Mouse (Mus musculus): ENCODE results near the gene Dpf1. TPM values are rescaled to one million over a fixed set of nuclear protein-coding genes. Genes with fewer than 3 reads are reported as not detected.

Gene Dpf1
- polyA plus RNA-seq, 1 experiment from 2014 or later: 160 TPM

GRCm38 (mm10) chr7:29335841-29336671 is 32.3 kb downstream of the Dpf1 start:
- H3K9me3 ChIP-seq (ENCODE audit: control insufficient read depth, low read length): no peaks in the 10 kb centered on the region
- ATAC-seq (ENCODE audit: low FRiP score) (no peak), DNase-seq (ENCODE audit: low spot score) (no peak)
- H3K4me3 ChIP-seq (replicated peaks; ENCODE audit: low read length): no peak overlapping the region
- no peak overlapping the region for H3K27ac ChIP-seq
- no peak overlapping the region for H3K9ac ChIP-seq
- H3K4me1 ChIP-seq (replicated peaks; ENCODE audit: control insufficient read depth, insufficient read depth, low read length): no peaks in the 10 kb centered on the region
- no peak overlapping the region for H3K4me2 ChIP-seq (replicated peaks)
- H3K27me3 ChIP-seq (ENCODE audit: control insufficient read depth, insufficient read depth, low read length): no peaks in the 10 kb centered on the region
- WGBS: 87% methylated on average over 6 of the region's 6 CpGs
- peaks cover 33% of the 10 kb centered on the region for H3K36me3 ChIP-seq (replicated peaks; ENCODE audit: control insufficient read depth, insufficient read depth)

- Histone ChIP-seq H3K9ac (no peak overlapping the region), H3K4me2 (replicated peaks) (no peak overlapping the region), H3K27me3 (ENCODE audit: control insufficient read depth, insufficient read depth, low read length) (no peaks in the 10 kb centered on the region), H3K9me3 (ENCODE audit: control insufficient read depth, low read length) (no peaks in the 10 kb centered on the region), H3K36me3 (replicated peaks; ENCODE audit: control insufficient read depth, insufficient read depth) (peaks cover 25% of the 10 kb centered on the region), H3K4me3 (replicated peaks; ENCODE audit: low read length) (no peak overlapping the region), H3K4me1 (replicated peaks; ENCODE audit: control insufficient read depth, insufficient read depth, low read length) (no peaks in the 10 kb centered on the region; the same call in 1 of the 2 replicates), H3K27ac (no peak overlapping the region)
- 65% methylated on average over 9 of the region's 9 CpGs for WGBS
- ATAC-seq (ENCODE audit: low FRiP score): no peak
- no peak for DNase-seq (ENCODE audit: low spot score)
Measured at GRCm38 (mm10) chr7:29336795-29337319, 33.1 kb downstream of the Dpf1 start.

DNA sequence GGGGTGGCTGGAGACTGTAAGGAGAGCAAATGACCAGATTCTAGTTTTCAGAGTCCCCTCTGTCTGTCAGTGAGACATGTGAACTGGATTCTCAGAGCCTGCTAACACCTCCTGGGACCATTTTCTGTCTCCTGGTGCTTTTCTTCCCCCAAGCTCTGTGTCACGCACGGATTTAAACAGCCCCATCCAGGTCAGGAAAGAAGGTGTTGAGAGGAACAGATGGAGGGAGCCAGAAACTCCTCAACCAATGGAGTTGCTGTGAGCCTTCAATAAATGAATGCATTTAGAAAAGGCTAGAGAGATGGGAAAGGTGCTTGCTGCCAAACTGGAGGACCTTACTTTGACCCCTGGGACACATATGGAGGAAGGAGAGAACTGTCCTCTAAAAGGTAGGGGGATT is 34.0 kb downstream of the Dpf1 start:
- Histone ChIP-seq H3K27me3 (ENCODE audit: control insufficient read depth, insufficient read depth, low read length) (no peaks in the 10 kb centered on the region), H3K9me3 (ENCODE audit: control insufficient read depth, low read length) (no peaks in the 10 kb centered on the region), H3K9ac (no peak overlapping the region), H3K4me2 (replicated peaks) (no peak overlapping the region), H3K4me1 (replicated peaks; ENCODE audit: control insufficient read depth, insufficient read depth, low read length) (peaks cover 8% of the 10 kb centered on the region), H3K36me3 (replicated peaks; ENCODE audit: control insufficient read depth, insufficient read depth) (peaks cover 21% of the 10 kb centered on the region; the same call in 1 of the 2 replicates), H3K4me3 (replicated peaks; ENCODE audit: low read length) (no peak overlapping the region), H3K27ac (no peak overlapping the region)
- no peak for ATAC-seq (ENCODE audit: low FRiP score)
- no peak for DNase-seq (ENCODE audit: low spot score)
- 83% methylated on average over 2 of the region's 2 CpGs for WGBS

DNA sequence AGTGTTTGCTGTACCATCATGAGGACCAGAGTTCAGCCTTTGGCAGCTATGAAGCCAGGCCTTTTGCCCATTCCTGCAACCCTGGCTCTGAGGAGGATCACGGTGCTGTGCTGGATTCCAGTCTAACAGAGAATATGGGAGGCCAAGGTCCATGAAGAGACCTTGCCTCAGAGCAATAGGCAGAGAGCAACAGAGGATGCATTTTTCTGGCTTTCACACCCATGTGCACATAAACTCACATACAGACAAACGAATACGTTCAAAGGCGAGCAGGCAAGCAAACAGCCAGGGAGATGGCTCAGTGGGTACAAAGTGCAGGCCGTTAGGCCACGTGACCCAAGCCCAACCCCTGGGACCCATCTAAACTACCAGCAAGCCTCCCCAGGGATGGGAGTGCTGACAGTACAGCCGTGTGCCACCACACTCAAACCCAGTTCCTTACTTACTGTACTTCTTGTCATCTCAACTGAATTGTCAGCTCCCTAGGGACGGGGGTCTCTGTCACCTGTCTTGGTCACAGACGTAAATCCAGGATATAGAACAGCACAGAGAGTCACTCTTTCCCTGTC is 34.7 kb downstream of the Dpf1 start:
- no peak for ATAC-seq (ENCODE audit: low FRiP score)
- Histone ChIP-seq H3K4me1 (replicated peaks; ENCODE audit: control insufficient read depth, insufficient read depth, low read length) (peaks cover 9% of the 10 kb centered on the region), H3K4me3 (replicated peaks; ENCODE audit: low read length) (no peak overlapping the region), H3K36me3 (replicated peaks; ENCODE audit: control insufficient read depth, insufficient read depth) (peaks cover 21% of the 10 kb centered on the region; the same call in 1 of the 2 replicates), H3K9ac (no peak overlapping the region), H3K4me2 (replicated peaks) (no peak overlapping the region), H3K9me3 (ENCODE audit: control insufficient read depth, low read length) (no peaks in the 10 kb centered on the region), H3K27me3 (ENCODE audit: control insufficient read depth, insufficient read depth, low read length) (no peaks in the 10 kb centered on the region), H3K27ac (no peak overlapping the region)
- WGBS: 88% methylated on average over 9 of the region's 9 CpGs
- DNase-seq (ENCODE audit: low spot score): no peak

DNA sequence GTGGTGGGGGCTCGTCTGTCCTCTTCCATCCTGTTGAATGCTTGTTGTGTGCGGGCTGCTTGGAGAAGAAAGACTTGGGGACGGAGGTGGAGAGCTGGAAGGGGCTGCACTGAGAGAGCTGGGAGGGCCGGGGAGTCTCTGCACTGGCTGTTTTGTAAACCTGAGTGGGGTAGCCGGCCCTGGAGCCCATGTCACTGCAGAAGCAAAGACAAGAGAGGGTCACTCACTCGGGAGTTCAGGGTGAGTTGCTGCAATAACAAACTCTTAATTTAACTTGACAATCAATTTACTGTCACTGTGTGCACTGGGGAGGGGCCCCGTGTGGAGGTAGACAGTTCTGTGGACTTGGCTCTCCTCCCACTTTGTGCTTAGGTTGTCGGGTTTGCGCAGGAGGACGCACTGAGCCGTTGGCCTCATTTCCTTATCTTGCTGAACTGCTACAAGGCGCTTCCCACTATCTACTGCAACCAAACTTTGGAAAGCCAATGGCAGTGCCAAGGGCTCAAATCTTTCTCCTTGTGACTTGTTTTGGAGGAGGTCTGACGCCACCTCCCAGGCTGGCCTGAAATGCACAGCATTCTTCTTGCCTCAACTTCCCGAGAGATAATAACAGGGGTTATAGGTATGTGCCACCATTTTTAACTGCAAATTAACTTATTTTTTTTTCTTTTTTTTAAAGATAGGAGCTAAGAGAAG is 35.4 kb downstream of the Dpf1 start:
- H3K36me3 ChIP-seq (replicated peaks; ENCODE audit: control insufficient read depth, insufficient read depth): peaks cover 21% of the 10 kb centered on the region; the same call in 1 of the 2 replicates
- no peaks in the 10 kb centered on the region for H3K9me3 ChIP-seq (ENCODE audit: control insufficient read depth, low read length)
- H3K4me3 ChIP-seq (replicated peaks; ENCODE audit: low read length): no peak overlapping the region
- DNase-seq (ENCODE audit: low spot score) (no peak), ATAC-seq (ENCODE audit: low FRiP score) (no peak)
- H3K9ac ChIP-seq: no peak overlapping the region
- WGBS: 76% methylated on average over 14 of the region's 14 CpGs
- no peak overlapping the region for H3K4me2 ChIP-seq (replicated peaks)
- peaks cover 9% of the 10 kb centered on the region for H3K4me1 ChIP-seq (replicated peaks; ENCODE audit: control insufficient read depth, insufficient read depth, low read length)
- H3K27me3 ChIP-seq (ENCODE audit: control insufficient read depth, insufficient read depth, low read length): no peaks in the 10 kb centered on the region
- no peak overlapping the region for H3K27ac ChIP-seq

DNA sequence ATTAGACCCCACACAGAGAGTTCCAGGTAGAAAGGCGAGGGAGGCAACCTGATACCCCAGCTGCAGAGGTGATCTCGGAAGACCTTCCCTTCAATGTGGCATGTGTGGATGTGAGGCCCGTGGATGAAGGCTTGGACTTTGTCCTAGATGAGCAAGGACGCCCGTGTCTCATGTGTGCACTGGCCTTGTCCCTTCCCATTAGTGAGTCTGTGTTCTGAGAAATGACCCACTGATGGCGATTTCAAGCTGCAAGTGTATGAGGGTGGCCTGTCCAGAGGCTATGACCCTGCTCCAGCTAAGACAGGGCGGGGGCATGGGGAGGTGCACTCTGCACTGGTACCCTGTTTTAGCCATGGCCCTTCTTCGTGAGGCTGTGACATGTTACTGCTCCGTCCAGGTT is 36.5 kb downstream of the Dpf1 start:
- no peaks in the 10 kb centered on the region for H3K9me3 ChIP-seq (ENCODE audit: control insufficient read depth, low read length)
- WGBS: 92% methylated on average over 9 of the region's 9 CpGs

GRCm38 (mm10) chr7:29340838-29341237 is 37.1 kb downstream of the Dpf1 start:
- no peak for ATAC-seq (ENCODE audit: low FRiP score)
- H3K36me3 ChIP-seq (replicated peaks; ENCODE audit: control insufficient read depth, insufficient read depth): peaks cover 21% of the 10 kb centered on the region; the same call in 1 of the 2 replicates
- no peak overlapping the region for H3K27ac ChIP-seq
- H3K27me3 ChIP-seq (ENCODE audit: control insufficient read depth, insufficient read depth, low read length): no peaks in the 10 kb centered on the region
- H3K9me3 ChIP-seq (ENCODE audit: control insufficient read depth, low read length): no peaks in the 10 kb centered on the region
- peaks cover 9% of the 10 kb centered on the region for H3K4me1 ChIP-seq (replicated peaks; ENCODE audit: control insufficient read depth, insufficient read depth, low read length)
- no peak overlapping the region for H3K9ac ChIP-seq
- no peak overlapping the region for H3K4me3 ChIP-seq (replicated peaks; ENCODE audit: low read length)
- no peak overlapping the region for H3K4me2 ChIP-seq (replicated peaks)
- WGBS: 93% methylated on average over 8 of the region's 8 CpGs
- no peak for DNase-seq (ENCODE audit: low spot score)

More for the DNA sequence above, 36.5 kb downstream of the Dpf1 start:
- Histone ChIP-seq H3K4me2 (replicated peaks) (no peak overlapping the region), H3K9ac (no peak overlapping the region), H3K27ac (no peak overlapping the region), H3K4me3 (replicated peaks; ENCODE audit: low read length) (no peak overlapping the region), H3K4me1 (replicated peaks; ENCODE audit: control insufficient read depth, insufficient read depth, low read length) (peaks cover 9% of the 10 kb centered on the region), H3K36me3 (replicated peaks; ENCODE audit: control insufficient read depth, insufficient read depth) (peaks cover 21% of the 10 kb centered on the region; the same call in 1 of the 2 replicates), H3K27me3 (ENCODE audit: control insufficient read depth, insufficient read depth, low read length) (no peaks in the 10 kb centered on the region)
- DNase-seq (ENCODE audit: low spot score) (no peak), ATAC-seq (ENCODE audit: low FRiP score) (no peak)

DNA sequence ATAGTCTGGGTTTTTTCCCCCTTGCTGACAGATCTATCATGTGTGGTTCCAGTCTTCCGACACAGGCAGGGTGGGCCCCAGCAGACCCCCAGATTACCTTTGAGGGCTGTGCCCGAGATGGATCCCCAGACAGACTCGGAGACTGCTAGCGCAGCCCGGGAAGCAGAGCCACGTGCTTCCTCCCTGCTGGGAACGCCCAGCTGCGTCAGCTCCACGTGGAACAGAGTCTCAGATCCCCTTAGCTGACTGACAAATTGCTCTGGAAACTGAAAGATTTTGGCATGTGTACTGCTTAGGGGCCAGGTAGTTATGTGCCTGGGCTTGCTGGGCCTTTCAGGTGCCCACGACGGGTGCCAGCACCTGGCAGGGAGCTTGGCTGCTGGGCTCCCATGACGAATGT is 38.0 kb downstream of the Dpf1 start:
- no peak overlapping the region for H3K4me3 ChIP-seq (replicated peaks; ENCODE audit: low read length)
- H3K9ac ChIP-seq: no peak overlapping the region
- H3K9me3 ChIP-seq (ENCODE audit: control insufficient read depth, low read length): no peaks in the 10 kb centered on the region
- H3K4me1 ChIP-seq (replicated peaks; ENCODE audit: control insufficient read depth, insufficient read depth, low read length): peaks cover 9% of the 10 kb centered on the region
- ATAC-seq (ENCODE audit: low FRiP score) (peak; percentile 22; the same call in 1 of the 2 replicates), DNase-seq (ENCODE audit: low spot score) (no peak)
- 47% methylated on average over 12 of the region's 12 CpGs for WGBS
- H3K4me2 ChIP-seq (replicated peaks): no peak overlapping the region
- peaks cover 21% of the 10 kb centered on the region; the same call in 1 of the 2 replicates for H3K36me3 ChIP-seq (replicated peaks; ENCODE audit: control insufficient read depth, insufficient read depth)
- no peaks in the 10 kb centered on the region for H3K27me3 ChIP-seq (ENCODE audit: control insufficient read depth, insufficient read depth, low read length)
- peak overlapping the region; percentile 70; the same call in 1 of the 2 replicates for H3K27ac ChIP-seq
